Mouse (Mus musculus): ENCODE measurements at regions not wholly inside any gene's neighbourhood (a gene's known extent, or its start where the extent isn't known, plus 50 kb on each side); places are given as distances from the start of the nearest gene placed in this dataset.

DNA sequence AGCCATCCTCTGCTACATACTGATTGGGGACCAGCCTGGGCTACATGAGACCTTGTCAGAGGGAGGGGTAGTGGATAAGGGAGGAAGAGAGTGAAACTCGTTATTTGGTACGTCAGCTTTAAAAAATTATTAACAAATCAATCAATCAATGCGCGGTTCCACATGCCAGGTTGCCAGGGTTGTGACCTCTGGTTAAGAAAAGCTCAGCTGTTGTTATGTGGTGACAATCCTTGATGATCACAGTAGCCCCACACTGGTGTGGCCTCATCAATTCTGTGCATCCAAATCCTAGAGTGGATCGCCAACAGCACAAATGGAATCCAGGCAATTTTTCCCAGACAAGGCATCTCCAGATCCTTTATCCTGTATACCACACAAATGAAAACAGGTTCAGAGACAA lies 74.3 kb upstream of the Cdk6 start:
- no peak for TF ChIP-seq CTCF (IDR thresholded peaks at IDR 0.05; ENCODE audit: low read depth)
- TF ChIP-seq EP300 (optimal IDR thresholded peaks at IDR 0.05), result no peak
